Mouse (Mus musculus) naive thymus-derived CD4-positive, alpha-beta T cell, adult 2 months (primary cell): ENCODE data around the gene Cdc37.

ENCODE experiments used
- DNase-seq: peaks from one replicate; pipeline ENCODE4 v3.0.0-alpha.2; 2011; ENCODE audit warnings: low read depth

Gene Cdc37

GRCm38 (mm10) chr9:21097793-21098192 is 52.0 kb downstream of the Cdc37 start:
- DNase-seq: no peak

GRCm38 (mm10) chr9:21095958-21096357 is 53.8 kb downstream of the Cdc37 start:
- DNase-seq: no peak

- no peak for DNase-seq
Observed at GRCm38 (mm10) chr9:21093423-21093822, 56.4 kb downstream of the Cdc37 start.

GRCm38 (mm10) chr9:21091707-21092320 is 58.0 kb downstream of the Cdc37 start, which contains the start of the genes Gm38431 and Raver1:
Gene Gm38431 (minus strand): TSS chr9:21091997.
Gene Raver1 (minus strand): TSS chr9:21092008.
- DNase-seq: peak; percentile 98

- DNase-seq: no peak
Observed at GRCm38 (mm10) chr9:21090972-21091706, 58.6 kb downstream of the Cdc37 start.

GRCm38 (mm10) chr9:21090537-21090936 is 59.2 kb downstream of the Cdc37 start:
- no peak for DNase-seq

GRCm38 (mm10) chr9:21083324-21083723 is 66.5 kb downstream of the Cdc37 start:
- DNase-seq: no peak
